Mouse (Mus musculus) megakaryocyte, embryonic 14.5 days (primary cell): ENCODE results near the gene Adgrb2.

Experiments
- FLI1 ChIP-seq: IDR thresholded peaks from 2 replicates; pipeline ENCODE4 v1.6.1; 2012; ENCODE audit warnings: low read length, inconsistent platforms, mixed read lengths
- GATA1 ChIP-seq: IDR thresholded peaks from 3 replicates; pipeline ENCODE4 v1.6.1; 2012; ENCODE audit warnings: mixed read lengths, low read length, inconsistent platforms, borderline replicate concordance

GRCm38 (mm10) chr4:130054727-130055126 is 70.1 kb downstream of the Adgrb2 start:
- no peak for TF ChIP-seq GATA1
- TF ChIP-seq FLI1, result no peak
